Comparison of ENCODE assay signal across 7 mouse cellular contexts in genomic region chr15:27625014-27625889, GRCm38 (mm10). TPM values are rescaled to one million over a fixed set of nuclear protein-coding genes. Genes with fewer than 3 reads are reported as not detected.
A peak's percentile ranks its signal among the peaks of the same experiment; 100 is the strongest.
DNase-seq lines count a peak whose midpoint lies in the region; TF ChIP-seq lines count a peak whose summit lies in the region.

No protein-coding gene starts in this region.

- 70% methylated on average over 13 of the region's 13 CpGs for WGBS in lung, adult 2 months

- H3K4me1 ChIP-seq in lung, adult 2 months (ENCODE audit: control insufficient read depth, insufficient read depth, low read length) = peaks cover 30% of the 10 kb centered on the region
- H3K4me1 ChIP-seq in brown adipose tissue, adult 24 weeks (ENCODE audit: control insufficient read depth, insufficient read depth, insufficient read length, low read length) = peaks cover 10% of the 10 kb centered on the region

- no peak for TF ChIP-seq CTCF in lung, adult 2 months (IDR thresholded peaks at IDR 0.05; ENCODE audit: insufficient read depth, low read length)

- peak; percentile 10 for DNase-seq in lung, postnatal 25 days (ENCODE audit: low spot score)
- DNase-seq in lung, adult 2 months = no peak
- peak; percentile 65 for DNase-seq in induced T-regulatory cell, adult 2 months (ENCODE audit: low read depth)
- DNase-seq in spleen, adult 18-20 months = peak; percentile 50 to 51
- no peak for DNase-seq in urinary bladder, postnatal 10 days (ENCODE audit: low spot score)
- no peak for DNase-seq in gastrocnemius, adult 8-10 months (ENCODE audit: low spot score in 2 of 2)

- H3K27ac ChIP-seq in brown adipose tissue, adult 24 weeks (replicated peaks; ENCODE audit: low read depth, low read length) = 0 out of 2 replicates have a peak overlapping the region, but pooled peaks have one; percentile 20

- H3K4me3 ChIP-seq in lung, adult 2 months (replicated peaks; ENCODE audit: extremely low read depth, low read depth, low read length) = no peak overlapping the region
- no peak overlapping the region for H3K4me3 ChIP-seq in brown adipose tissue, adult 24 weeks (ENCODE audit: insufficient read depth, low read depth, low read length)

- no peak for TF ChIP-seq POLR2A in lung, adult 2 months (IDR thresholded peaks at IDR 0.05; ENCODE audit: borderline replicate concordance, extremely low read depth, low read depth, low read length)

RNA-seq across cellular contexts. Expression of gene Otulin, which starts 5.2 kb away (rescaled TPM):
- polyA plus RNA-seq in lung, adult 2 months (2012; rRNA removed) = 16.4 and 23.7 TPM in 2 replicates
- polyA plus RNA-seq in brown adipose tissue, adult 24 weeks (2012; ENCODE audit: insufficient read depth, insufficient read length, missing spikeins) = 16.4 and 17.0 TPM in 2 replicates
- 10 to 100 TPM; 17.6 to 22.3 (median 20.1) TPM for total RNA-seq in gastrocnemius, adult 8-10 months (2022)

RNA-seq across cellular contexts. Expression of gene Otulinl, which starts 56.1 kb away (rescaled TPM):
- 7.5 and 9.9 TPM in 2 replicates for polyA plus RNA-seq in lung, adult 2 months (2012; rRNA removed)
- polyA plus RNA-seq in brown adipose tissue, adult 24 weeks (2012; ENCODE audit: insufficient read depth, insufficient read length, missing spikeins) = 2.7 and 3.8 TPM in 2 replicates
- under 1 TPM; 0.22 to 0.59 (median 0.36) TPM for total RNA-seq in gastrocnemius, adult 8-10 months (2022)

Comparison
In these comparisons a context has a peak if more than half of its experiments do, and no peak if none do; other contexts are left out.
1. DNase-seq: peak in lung, postnatal 25 days (single experiment), induced T-regulatory cell, adult 2 months (single experiment) and spleen, adult 18-20 months (2 of 2); none in lung, adult 2 months (single experiment), urinary bladder, postnatal 10 days (single experiment) and gastrocnemius, adult 8-10 months (0 of 2).